Mouse (Mus musculus) neural tube, embryonic 15.5 days (tissue): ENCODE measurements around the gene Elfn1. TPM values are rescaled to one million over a fixed set of nuclear protein-coding genes. Genes with fewer than 3 reads are reported as not detected.

ENCODE experiments used
- ATAC-seq: fragments of 200-750 bp; cut with Nextera tagmentation; 2 replicates; pipeline ENCODE4 v1.8.0; 2017; ENCODE audit warnings: mild to moderate bottlenecking, moderate TSS enrichment, moderate library complexity; ENCODE audit not compliant: low FRiP score
- H3K27ac ChIP-seq: fragments of 300-500 bp; sonication (generic); replicated peaks from 2 replicates; pipeline ENCODE4 v1.5.1; 2015; ENCODE audit warnings: mild to moderate bottlenecking, inconsistent platforms
- H3K27me3 ChIP-seq: fragments of 300-500 bp; sonication (generic); replicated peaks from 2 replicates; pipeline ENCODE4 v1.6.1; 2015; ENCODE audit warnings: inconsistent platforms
- H3K36me3 ChIP-seq: fragments of 300-500 bp; sonication (generic); 2 replicates; pipeline ENCODE4 v1.6.1; 2015; ENCODE audit warnings: inconsistent platforms
- H3K4me1 ChIP-seq: fragments of 300-500 bp; sonication (generic); 2 replicates; pipeline ENCODE4 v1.6.1; 2015; ENCODE audit warnings: inconsistent platforms
- H3K4me2 ChIP-seq: fragments of 300-500 bp; sonication (generic); 2 replicates; pipeline ENCODE4 v1.6.1; 2015; ENCODE audit warnings: inconsistent platforms, mild to moderate bottlenecking, moderate library complexity
- H3K4me3 ChIP-seq: fragments of 300-500 bp; sonication (generic); replicated peaks from 2 replicates; pipeline ENCODE4 v1.5.1; 2015; ENCODE audit warnings: mild to moderate bottlenecking, inconsistent platforms
- H3K9ac ChIP-seq: fragments of 300-500 bp; sonication (generic); replicated peaks from 2 replicates; pipeline ENCODE4 v1.6.1; 2015; ENCODE audit warnings: mild to moderate bottlenecking, inconsistent platforms
- H3K9me3 ChIP-seq: fragments of 300-500 bp; sonication (generic); replicated peaks from 2 replicates; pipeline ENCODE4 v1.6.1; 2016; ENCODE audit warnings: inconsistent platforms
- WGBS: fragments of 180-500 bp; shearing (Covaris S2); methylation state at CpG from one replicate; pipeline ENCODE4 v1.1.7; 2015; ENCODE audit warnings: mixed read lengths; 5-methylcytosine and 5-hydroxymethylcytosine counted together
- polyA plus RNA-seq: library from polyadenylated mRNA; unstranded; fragments of >200 nt; fragmentation: Nextera tagmentation; extraction: Ambion mirVana; gene quantifications from 2 replicates; pipeline ENCODE4 v1.2.1, GENCODE M21; 2015

Elfn1 gene
- 5.7 TPM in 2 replicates for polyA plus RNA-seq

- WGBS: under 1% methylated on average over 33 of the region's 33 CpGs
- peaks cover 41% of the 10 kb centered on the region for H3K27me3 ChIP-seq
- peak within 1 kb of the TSS; percentile 80 for H3K9ac ChIP-seq
- peak; percentile 46 for ATAC-seq
- H3K4me1 ChIP-seq: peaks cover 61% of the 10 kb centered on the region
- no peaks in the 10 kb centered on the region for H3K36me3 ChIP-seq
- no peaks in the 10 kb centered on the region for H3K9me3 ChIP-seq
- peak within 1 kb of the TSS; percentile 74 for H3K27ac ChIP-seq
- H3K4me3 ChIP-seq: peak within 1 kb of the TSS; percentile 74
- peak within 1 kb of the TSS; percentile 98 for H3K4me2 ChIP-seq
These were observed at the start of gene Elfn1 for GRCm38 (mm10) chr5:139907714-139908242. Elfn1 (plus strand) TSS chr5:139907943.

- H3K36me3 ChIP-seq: no peaks in the 10 kb centered on the region
- peaks cover 6% of the 10 kb centered on the region for H3K4me1 ChIP-seq
- no peak overlapping the region for H3K9ac ChIP-seq
- H3K27me3 ChIP-seq: no peaks in the 10 kb centered on the region
- H3K9me3 ChIP-seq: no peaks in the 10 kb centered on the region
- 20% methylated on average over 15 of the region's 15 CpGs for WGBS
- H3K4me2 ChIP-seq: peak overlapping the region; percentile 25; the same call in 1 of the 2 replicates
- no peak for ATAC-seq
- H3K4me3 ChIP-seq: no peak overlapping the region
- no peak overlapping the region for H3K27ac ChIP-seq
These were observed 47.2 kb upstream of the Elfn1 start for GRCm38 (mm10) chr5:139860328-139861104.

GRCm38 (mm10) chr5:139862759-139863158 lies 45.0 kb upstream of the Elfn1 start:
- H3K9ac ChIP-seq: no peak overlapping the region
- WGBS: 52% methylated on average over 4 of the region's 4 CpGs
- H3K27me3 ChIP-seq: no peaks in the 10 kb centered on the region
- H3K9me3 ChIP-seq: no peaks in the 10 kb centered on the region
- no peaks in the 10 kb centered on the region for H3K36me3 ChIP-seq
- no peak for ATAC-seq
- H3K27ac ChIP-seq: no peak overlapping the region
- no peak overlapping the region for H3K4me3 ChIP-seq
- no peak overlapping the region for H3K4me2 ChIP-seq
- H3K4me1 ChIP-seq: peaks cover 6% of the 10 kb centered on the region

GRCm38 (mm10) chr5:139870886-139871285 lies 36.9 kb upstream of the Elfn1 start:
- no peak overlapping the region for H3K27ac ChIP-seq
- H3K9ac ChIP-seq: no peak overlapping the region
- H3K36me3 ChIP-seq: no peaks in the 10 kb centered on the region
- no peak overlapping the region for H3K4me3 ChIP-seq
- H3K9me3 ChIP-seq: no peaks in the 10 kb centered on the region
- ATAC-seq: no peak
- no peaks in the 10 kb centered on the region for H3K4me1 ChIP-seq
- no peak overlapping the region for H3K4me2 ChIP-seq
- H3K27me3 ChIP-seq: no peaks in the 10 kb centered on the region
- 22% methylated on average over 4 of the region's 4 CpGs for WGBS

GRCm38 (mm10) chr5:139871526-139871925 lies 36.2 kb upstream of the Elfn1 start:
- WGBS: 93% methylated on average over 1 of the region's 1 CpGs
- no peaks in the 10 kb centered on the region for H3K9me3 ChIP-seq
- no peak overlapping the region for H3K4me2 ChIP-seq
- H3K4me3 ChIP-seq: no peak overlapping the region
- H3K27me3 ChIP-seq: no peaks in the 10 kb centered on the region
- H3K9ac ChIP-seq: no peak overlapping the region
- ATAC-seq: no peak
- no peaks in the 10 kb centered on the region for H3K4me1 ChIP-seq
- H3K36me3 ChIP-seq: no peaks in the 10 kb centered on the region
- H3K27ac ChIP-seq: no peak overlapping the region

- H3K4me3 ChIP-seq: no peak overlapping the region
- ATAC-seq: no peak
- no peaks in the 10 kb centered on the region for H3K27me3 ChIP-seq
- no peaks in the 10 kb centered on the region for H3K36me3 ChIP-seq
- no peak overlapping the region for H3K27ac ChIP-seq
- 53% methylated on average over 7 of the region's 7 CpGs for WGBS
- no peaks in the 10 kb centered on the region for H3K9me3 ChIP-seq
- H3K4me1 ChIP-seq: no peaks in the 10 kb centered on the region
- no peak overlapping the region for H3K9ac ChIP-seq
- H3K4me2 ChIP-seq: no peak overlapping the region
These were observed 30.2 kb upstream of the Elfn1 start for GRCm38 (mm10) chr5:139877563-139877962.

- Histone ChIP-seq H3K9me3 (no peaks in the 10 kb centered on the region), H3K4me2 (no peak overlapping the region), H3K27ac (no peak overlapping the region), H3K9ac (no peak overlapping the region), H3K4me1 (no peaks in the 10 kb centered on the region), H3K27me3 (no peaks in the 10 kb centered on the region), H3K4me3 (no peak overlapping the region), H3K36me3 (no peaks in the 10 kb centered on the region)
- no peak for ATAC-seq
- WGBS: 86% methylated on average over 5 of the region's 5 CpGs
These were observed 28.0 kb upstream of the Elfn1 start for GRCm38 (mm10) chr5:139879694-139880093.

- Histone ChIP-seq H3K27ac (no peak overlapping the region), H3K36me3 (no peaks in the 10 kb centered on the region), H3K9me3 (no peaks in the 10 kb centered on the region), H3K4me3 (no peak overlapping the region), H3K27me3 (no peaks in the 10 kb centered on the region), H3K9ac (no peak overlapping the region), H3K4me1 (no peaks in the 10 kb centered on the region), H3K4me2 (no peak overlapping the region)
- 91% methylated on average over 9 of the region's 9 CpGs for WGBS
- ATAC-seq: no peak
These were observed 26.6 kb upstream of the Elfn1 start for GRCm38 (mm10) chr5:139881161-139881560.

- Histone ChIP-seq H3K27ac (no peak overlapping the region), H3K4me3 (no peak overlapping the region), H3K4me1 (peaks cover 22% of the 10 kb centered on the region), H3K9me3 (no peaks in the 10 kb centered on the region), H3K9ac (no peak overlapping the region), H3K36me3 (no peaks in the 10 kb centered on the region), H3K27me3 (no peaks in the 10 kb centered on the region), H3K4me2 (no peak overlapping the region)
- 12% methylated on average over 3 of the region's 3 CpGs for WGBS
- no peak for ATAC-seq
These were observed 19.1 kb upstream of the Elfn1 start for GRCm38 (mm10) chr5:139888624-139889023.

- WGBS: 43% methylated on average over 10 of the region's 10 CpGs
- Histone ChIP-seq H3K9ac (no peak overlapping the region), H3K27ac (no peak overlapping the region), H3K36me3 (no peaks in the 10 kb centered on the region), H3K4me3 (no peak overlapping the region), H3K4me2 (no peak overlapping the region), H3K9me3 (no peaks in the 10 kb centered on the region), H3K27me3 (no peaks in the 10 kb centered on the region), H3K4me1 (peaks cover 29% of the 10 kb centered on the region)
- no peak for ATAC-seq
These were observed 18.4 kb upstream of the Elfn1 start for GRCm38 (mm10) chr5:139889370-139889769.

- Histone ChIP-seq H3K4me2 (no peak overlapping the region), H3K4me1 (peaks cover 29% of the 10 kb centered on the region), H3K9ac (no peak overlapping the region), H3K36me3 (no peaks in the 10 kb centered on the region), H3K27ac (0 out of 2 replicates have a peak overlapping the region, but pooled peaks have one; percentile 1), H3K4me3 (no peak overlapping the region), H3K27me3 (no peaks in the 10 kb centered on the region; the same call in 1 of the 2 replicates), H3K9me3 (no peaks in the 10 kb centered on the region)
- no peak for ATAC-seq
- 22% methylated on average over 5 of the region's 5 CpGs for WGBS
These were observed 15.3 kb upstream of the Elfn1 start for GRCm38 (mm10) chr5:139892326-139892994.

GRCm38 (mm10) chr5:139892995-139893345 lies 14.8 kb upstream of the Elfn1 start:
- Histone ChIP-seq H3K36me3 (no peaks in the 10 kb centered on the region), H3K4me1 (peaks cover 28% of the 10 kb centered on the region), H3K27me3 (no peaks in the 10 kb centered on the region; the same call in 1 of the 2 replicates), H3K27ac (peak overlapping the region; percentile 1; the same call in 1 of the 2 replicates), H3K9ac (no peak overlapping the region), H3K9me3 (no peaks in the 10 kb centered on the region), H3K4me2 (no peak overlapping the region), H3K4me3 (no peak overlapping the region)
- 22% methylated on average over 7 of the region's 7 CpGs for WGBS
- ATAC-seq: no peak
